Mouse (Mus musculus) G1E (cell line): ENCODE measurements at regions not wholly inside any gene's neighbourhood (a gene's known extent, or its start where the extent isn't known, plus 50 kb on each side); places are given as distances from the start of the nearest gene placed in this dataset.

Source experiments
- ATAC-seq: 2 replicates; pipeline ENCODE4 v1.8.0; 2016; ENCODE audit warnings: mild to moderate bottlenecking; ENCODE audit not compliant: insufficient number of reproducible peaks, poor library complexity, low FRiP score, severe bottlenecking; ENCODE audit errors: extremely low read depth
- DNase-seq: peaks from one replicate; pipeline ENCODE4 v3.0.0; 2012; ENCODE audit warnings: low spot score
- H3K27me3 ChIP-seq: 2 replicates; pipeline ENCODE4 v1.6.1; 2012; ENCODE audit warnings: mild to moderate bottlenecking, low read length, inconsistent platforms; ENCODE audit not compliant: insufficient read depth
- H3K36me3 ChIP-seq: replicated peaks from 2 replicates; pipeline ENCODE3; 2012; ENCODE audit warnings: mild to moderate bottlenecking, inconsistent platforms
- H3K4me1 ChIP-seq: 2 replicates; pipeline ENCODE4 v1.6.1; 2012; ENCODE audit warnings: low read depth, low read length, inconsistent platforms, mixed read lengths; ENCODE audit not compliant: insufficient read depth
- H3K4me3 ChIP-seq: 2 replicates; pipeline ENCODE4 v1.5.1; 2012; ENCODE audit warnings: low read depth, mild to moderate bottlenecking, inconsistent platforms, low read length, moderate library complexity, mixed read lengths
- H3K9me3 ChIP-seq: replicated peaks from 2 replicates; pipeline ENCODE4 v1.6.1; 2012; ENCODE audit warnings: inconsistent platforms
- CTCF ChIP-seq: IDR thresholded peaks from 2 replicates; pipeline ENCODE4 v1.5.1; 2012; ENCODE audit warnings: low read depth, low read length, inconsistent platforms, mixed read lengths
- GATA1 ChIP-seq: IDR thresholded peaks from 2 replicates; pipeline ENCODE4 v1.6.1; 2012; ENCODE audit warnings: borderline replicate concordance, low read length, inconsistent platforms, mixed read lengths
- GATA2 ChIP-seq: IDR thresholded peaks from 2 replicates; pipeline ENCODE4 v1.6.1; 2012; ENCODE audit warnings: low read depth, low read length, inconsistent platforms, borderline replicate concordance
- POLR2AphosphoS5 ChIP-seq: IDR thresholded peaks from 2 replicates; pipeline ENCODE4 v1.6.1; 2012; ENCODE audit warnings: low read depth, low read length, inconsistent platforms; ENCODE audit not compliant: insufficient replicate concordance
- TAL1 ChIP-seq: conservative IDR thresholded peaks from 2 replicates; pipeline ENCODE4 v1.6.1; 2012; ENCODE audit warnings: low read depth, low read length, inconsistent platforms, mixed read lengths

- Histone ChIP-seq H3K4me1 (no peaks in the 10 kb centered on the region), H3K36me3 (no peaks in the 10 kb centered on the region), H3K9me3 (no peaks in the 10 kb centered on the region), H3K27me3 (no peaks in the 10 kb centered on the region), H3K4me3 (no peak overlapping the region)
- TF ChIP-seq CTCF (no peak), GATA1 (no peak), TAL1 (no peak), GATA2 (no peak), POLR2AphosphoS5 (no peak)
- DNase-seq (no peak), ATAC-seq (no peak)
Observed at GRCm38 (mm10) chr11:19599433-19599832, 324.7 kb upstream of the Spred2 start.

- no peak overlapping the region for H3K4me3 ChIP-seq
- no peak for TF ChIP-seq TAL1
- TF ChIP-seq GATA2: no peak
- no peak for TF ChIP-seq POLR2AphosphoS5
- H3K9me3 ChIP-seq: no peaks in the 10 kb centered on the region
- DNase-seq: no peak
- ATAC-seq: no peak
- H3K4me1 ChIP-seq: no peaks in the 10 kb centered on the region
- H3K36me3 ChIP-seq: no peaks in the 10 kb centered on the region
- no peaks in the 10 kb centered on the region for H3K27me3 ChIP-seq
Observed at GRCm38 (mm10) chr11:19601216-19601938, 322.8 kb upstream of the Spred2 start.

- Histone ChIP-seq H3K4me1 (no peaks in the 10 kb centered on the region), H3K27me3 (no peaks in the 10 kb centered on the region), H3K4me3 (no peak overlapping the region), H3K9me3 (no peaks in the 10 kb centered on the region), H3K36me3 (no peaks in the 10 kb centered on the region)
- ATAC-seq (no peak), DNase-seq (no peak)
- TF ChIP-seq CTCF: no peak
- no peak for TF ChIP-seq GATA2
- TF ChIP-seq TAL1: no peak
- no peak for TF ChIP-seq POLR2AphosphoS5
- TF ChIP-seq GATA1: no peak
Observed at GRCm38 (mm10) chr11:19602496-19602895, 321.7 kb upstream of the Spred2 start.

- H3K4me1 ChIP-seq: no peaks in the 10 kb centered on the region
- ATAC-seq: no peak
- TF ChIP-seq CTCF (no peak), GATA2 (no peak), POLR2AphosphoS5 (no peak), GATA1 (no peak), TAL1 (no peak)
- no peak overlapping the region for H3K4me3 ChIP-seq
- no peak for DNase-seq
- no peaks in the 10 kb centered on the region for H3K9me3 ChIP-seq
- H3K27me3 ChIP-seq: no peaks in the 10 kb centered on the region
- no peaks in the 10 kb centered on the region for H3K36me3 ChIP-seq
Observed at GRCm38 (mm10) chr11:19605602-19606001, 318.6 kb upstream of the Spred2 start.

GRCm38 (mm10) chr11:19606943-19607342, 317.2 kb upstream of the Spred2 start:
- H3K9me3 ChIP-seq: no peaks in the 10 kb centered on the region
- TF ChIP-seq TAL1: no peak
- TF ChIP-seq GATA1: no peak
- no peak for TF ChIP-seq CTCF
- no peak for TF ChIP-seq POLR2AphosphoS5
- TF ChIP-seq GATA2: no peak
- no peak overlapping the region for H3K4me3 ChIP-seq
- no peaks in the 10 kb centered on the region for H3K36me3 ChIP-seq
- no peak for ATAC-seq
- H3K27me3 ChIP-seq: no peaks in the 10 kb centered on the region
- no peaks in the 10 kb centered on the region for H3K4me1 ChIP-seq
- DNase-seq: no peak

GRCm38 (mm10) chr11:19607941-19608340, 316.2 kb upstream of the Spred2 start:
- H3K4me3 ChIP-seq: no peak overlapping the region
- ATAC-seq: no peak
- DNase-seq: no peak

GRCm38 (mm10) chr11:19608523-19608922, 315.7 kb upstream of the Spred2 start:
- no peaks in the 10 kb centered on the region for H3K9me3 ChIP-seq
- no peak overlapping the region for H3K4me3 ChIP-seq
- TF ChIP-seq TAL1: no peak
- TF ChIP-seq POLR2AphosphoS5: no peak
- no peak for TF ChIP-seq GATA1
- no peak for TF ChIP-seq CTCF
- TF ChIP-seq GATA2: no peak
- no peaks in the 10 kb centered on the region for H3K4me1 ChIP-seq
- H3K36me3 ChIP-seq: no peaks in the 10 kb centered on the region
- H3K27me3 ChIP-seq: no peaks in the 10 kb centered on the region
- no peak for DNase-seq
- ATAC-seq: no peak

More at GRCm38 (mm10) chr11:19607941-19608340, 316.2 kb upstream of the Spred2 start:
- Histone ChIP-seq H3K4me1 (no peaks in the 10 kb centered on the region), H3K9me3 (no peaks in the 10 kb centered on the region), H3K27me3 (no peaks in the 10 kb centered on the region), H3K36me3 (no peaks in the 10 kb centered on the region)
- no peak for TF ChIP-seq POLR2AphosphoS5
- no peak for TF ChIP-seq TAL1
- TF ChIP-seq GATA2: no peak
- TF ChIP-seq CTCF: no peak
- no peak for TF ChIP-seq GATA1
